Mouse (Mus musculus) stomach, postnatal 0 days (tissue): ENCODE measurements around the gene Sart3.

Experiments used
- CTCF ChIP-seq: IDR thresholded peaks from 2 replicates; pipeline ENCODE4 v1.5.1; 2016; ENCODE audit warnings: antibody characterized with exemption, low read depth, mild to moderate bottlenecking, moderate library complexity
- EP300 ChIP-seq: optimal IDR thresholded peaks from 2 replicates; pipeline ENCODE3; 2016; ENCODE audit warnings: antibody characterized with exemption

- TF ChIP-seq CTCF, result no peak
- peak; percentile 93 for TF ChIP-seq EP300
Measured at GRCm38 (mm10) chr5:113771213-113772162, 822 bp downstream of the Sart3 start.
